Comparison of ENCODE assay signal across 16 mouse cellular contexts in the genomic region with DNA sequence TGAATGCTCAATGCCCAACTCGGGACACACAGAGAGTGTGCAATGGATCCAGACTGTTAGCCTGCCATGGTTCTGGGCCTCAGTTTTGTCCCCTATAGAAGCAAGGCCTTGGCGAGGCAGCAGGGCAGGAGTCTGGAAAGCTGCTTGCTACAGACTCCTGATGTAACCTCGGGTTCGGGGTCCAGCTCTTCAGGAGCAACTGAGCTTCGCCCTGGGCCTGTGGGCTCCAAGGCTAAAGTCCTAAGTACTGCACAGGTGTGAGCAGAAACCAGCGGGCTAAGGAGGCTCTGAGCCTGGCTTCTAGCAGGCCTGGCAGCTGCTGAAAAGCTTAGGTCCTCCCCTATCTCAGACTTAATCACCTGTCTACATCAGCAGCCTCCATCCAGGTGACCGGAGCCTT.
DNase-seq lines count a peak whose midpoint lies in the region; ATAC-seq and TF ChIP-seq lines count a peak whose summit lies in the region.
"Had no signal": no experiment of that assay in that cellular context is flagged by ENCODE, and none has a peak within 500 bp of the region (broad histone marks: within the 10 kb centered on the region; RNA-seq: fewer than 3 reads in every experiment).

No protein-coding gene starts in this region.

- no peaks in the 10 kb centered on the region for H3K9me3 ChIP-seq in heart, embryonic 10.5 days
- H3K9me3 ChIP-seq in kidney, embryonic 14.5 days (ENCODE audit: control insufficient read depth, low read length): no peaks in the 10 kb centered on the region
- no peaks in the 10 kb centered on the region for H3K9me3 ChIP-seq in stomach, embryonic 14.5 days (ENCODE audit: control insufficient read depth, low read depth, low read length)
- no peaks in the 10 kb centered on the region for H3K9me3 ChIP-seq in stomach, postnatal 0 days (ENCODE audit: control insufficient read depth, low read length)
- H3K9me3 ChIP-seq: forebrain, embryonic 10.5 days; hindbrain, embryonic 15.5 days; limb, embryonic 13.5 days had no signal

- DNase-seq in heart, embryonic 10.5 days (ENCODE audit: low spot score): no peak
- no peak for DNase-seq in heart, postnatal 10 days
- DNase-seq in kidney, adult 11 months: peak; percentile 63
- DNase-seq in stomach, postnatal 0 days (ENCODE audit: low spot score): no peak
- no peak for DNase-seq in urinary bladder, postnatal 25 days (ENCODE audit: low spot score)
- DNase-seq: adrenal gland, adult 2 months; lung, adult 2 months; right cerebral cortex, postnatal 25 days; thymus, adult 18-20 months had no signal

- WGBS in heart, embryonic 10.5 days: 70% methylated on average over 7 of the region's 7 CpGs
- 90% methylated on average over 7 of the region's 7 CpGs for WGBS in kidney, embryonic 14.5 days
- 81% methylated on average over 7 of the region's 7 CpGs for WGBS in stomach, embryonic 14.5 days
- WGBS in stomach, postnatal 0 days: 78% methylated on average over 7 of the region's 7 CpGs

- TF ChIP-seq EP300 in stomach, postnatal 0 days (optimal IDR thresholded peaks at IDR 0.05): no peak

- no peak for ATAC-seq in kidney, embryonic 14.5 days (ENCODE audit: low FRiP score, low TSS enrichment)
- ATAC-seq in stomach, embryonic 14.5 days (ENCODE audit: insufficient number of reproducible peaks, insufficient read depth, low FRiP score, low read depth): no peak
- ATAC-seq in stomach, postnatal 0 days (ENCODE audit: low FRiP score, low TSS enrichment): no peak
- ATAC-seq in activated CD4-positive, CD25-positive, alpha-beta regulatory T cell, adult 4 months: no peak
- ATAC-seq: midbrain, embryonic 16.5 days had no signal

- intact Hi-C loops in heart, postnatal 10 days (cut with DNase I): no loop called here

- peak overlapping the region; percentile 92 for H3K27ac ChIP-seq in heart, embryonic 10.5 days
- H3K27ac ChIP-seq in kidney, embryonic 14.5 days (ENCODE audit: low read depth, low read length): no peak overlapping the region
- 0 out of 2 replicates have a peak overlapping the region, but pooled peaks have one; percentile 10 for H3K27ac ChIP-seq in stomach, embryonic 14.5 days (ENCODE audit: low read length)
- no peak overlapping the region for H3K27ac ChIP-seq in stomach, postnatal 0 days (replicated peaks)
- H3K27ac ChIP-seq: forebrain, embryonic 10.5 days; hindbrain, embryonic 15.5 days; limb, embryonic 13.5 days had no signal

- no peaks in the 10 kb centered on the region for H3K27me3 ChIP-seq in heart, embryonic 10.5 days (ENCODE audit: insufficient read depth, poor library complexity, severe bottlenecking)
- H3K27me3 ChIP-seq in kidney, embryonic 14.5 days (ENCODE audit: control insufficient read depth, insufficient read depth, low read length): no peaks in the 10 kb centered on the region
- H3K27me3 ChIP-seq in stomach, embryonic 14.5 days (ENCODE audit: control insufficient read depth, insufficient read depth, low read length): no peaks in the 10 kb centered on the region
- H3K27me3 ChIP-seq in stomach, postnatal 0 days (ENCODE audit: control insufficient read depth, insufficient read depth, low read length): no peaks in the 10 kb centered on the region
- H3K27me3 ChIP-seq: hindbrain, embryonic 15.5 days; limb, embryonic 13.5 days had no signal

- H3K36me3 ChIP-seq in heart, embryonic 10.5 days: no peaks in the 10 kb centered on the region
- no peaks in the 10 kb centered on the region for H3K36me3 ChIP-seq in kidney, embryonic 14.5 days (ENCODE audit: control insufficient read depth, insufficient read depth, low read length)
- H3K36me3 ChIP-seq in stomach, embryonic 14.5 days (ENCODE audit: control insufficient read depth, insufficient read depth, low read length): no peaks in the 10 kb centered on the region
- H3K36me3 ChIP-seq in stomach, postnatal 0 days (ENCODE audit: control insufficient read depth, insufficient read depth, low read length): no peaks in the 10 kb centered on the region

- no peak overlapping the region for H3K4me3 ChIP-seq in heart, embryonic 10.5 days
- no peak overlapping the region for H3K4me3 ChIP-seq in kidney, embryonic 14.5 days (ENCODE audit: low read length)
- no peak overlapping the region for H3K4me3 ChIP-seq in stomach, embryonic 14.5 days (ENCODE audit: low read depth, low read length)
- no peak overlapping the region for H3K4me3 ChIP-seq in stomach, postnatal 0 days (ENCODE audit: low read depth, low read length)
- H3K4me3 ChIP-seq: forebrain, embryonic 10.5 days; hindbrain, embryonic 15.5 days; limb, embryonic 13.5 days had no signal

- peaks cover 55% of the 10 kb centered on the region for H3K4me1 ChIP-seq in heart, embryonic 10.5 days
- H3K4me1 ChIP-seq in kidney, embryonic 14.5 days (ENCODE audit: control insufficient read depth, insufficient read depth, low read length): peaks cover 7% of the 10 kb centered on the region; the same call in 1 of the 2 replicates
- peaks cover 11% of the 10 kb centered on the region; the same call in 1 of the 2 replicates for H3K4me1 ChIP-seq in stomach, embryonic 14.5 days (ENCODE audit: control insufficient read depth, insufficient read depth, low read length)
- peaks cover 6% of the 10 kb centered on the region for H3K4me1 ChIP-seq in stomach, postnatal 0 days (replicated peaks; ENCODE audit: control insufficient read depth, insufficient read depth)

- no peak overlapping the region for H3K4me2 ChIP-seq in kidney, embryonic 14.5 days (replicated peaks; ENCODE audit: low read depth, low read length)
- no peak overlapping the region for H3K4me2 ChIP-seq in stomach, embryonic 14.5 days (replicated peaks; ENCODE audit: low read depth, low read length)
- H3K4me2 ChIP-seq in stomach, postnatal 0 days (replicated peaks; ENCODE audit: low read depth): no peak overlapping the region
- H3K4me2 ChIP-seq: hindbrain, embryonic 15.5 days; limb, embryonic 13.5 days had no signal

- TF ChIP-seq CTCF in stomach, postnatal 0 days (IDR thresholded peaks at IDR 0.05; ENCODE audit: low read depth): no peak

- H3K9ac ChIP-seq in kidney, embryonic 14.5 days (ENCODE audit: low read depth, low read length): no peak overlapping the region
- H3K9ac ChIP-seq in stomach, embryonic 14.5 days (replicated peaks; ENCODE audit: low read depth, low read length): no peak overlapping the region
- H3K9ac ChIP-seq in stomach, postnatal 0 days (ENCODE audit: low read length): no peak overlapping the region
- H3K9ac ChIP-seq: hindbrain, embryonic 15.5 days; limb, embryonic 13.5 days had no signal

Comparison
In these comparisons a context has a peak if more than half of its experiments do, and no peak if none do; other contexts are left out.
1. H3K27ac ChIP-seq: peak in heart, embryonic 10.5 days (single experiment) and stomach, embryonic 14.5 days (single experiment); none in kidney, embryonic 14.5 days (single experiment) and stomach, postnatal 0 days (single experiment).